Mouse (Mus musculus) cerebellum, adult 2 months (tissue): Measurements from ENCODE around the gene Nup210.

Experiments used
- CTCF ChIP-seq: fragments of 200-500 bp; IDR thresholded peaks from 2 replicates; pipeline ENCODE4 v1.5.1; 2011; ENCODE audit warnings: low read depth, mild to moderate bottlenecking, control low read depth, low read length, moderate library complexity, borderline replicate concordance; ENCODE audit not compliant: insufficient read depth
- POLR2A ChIP-seq: fragments of 200-500 bp; IDR thresholded peaks from 2 replicates; pipeline ENCODE4 v1.6.1; 2011; ENCODE audit warnings: low read length, control low read depth, borderline replicate concordance; ENCODE audit not compliant: insufficient read depth

DNA sequence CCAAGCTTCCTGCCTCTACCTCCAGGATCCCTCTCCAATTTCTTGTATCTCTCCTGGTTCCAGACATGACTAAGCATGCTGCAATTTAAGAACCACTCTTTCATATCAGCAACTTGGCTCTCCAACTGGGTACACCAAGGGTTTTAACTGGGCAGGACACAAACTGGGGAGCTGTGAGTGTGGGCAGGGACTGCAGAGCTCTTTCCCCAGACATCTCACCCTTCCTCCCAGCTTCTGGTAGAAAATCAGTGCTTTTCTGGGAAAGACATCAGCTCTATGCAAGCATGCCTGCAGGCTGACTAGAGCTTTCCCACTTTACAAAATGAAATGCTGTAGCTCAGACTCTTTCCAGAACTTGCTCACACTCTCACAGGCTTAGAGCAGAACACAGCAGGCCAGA, 60.3 kb downstream of the Nup210 start:
- TF ChIP-seq CTCF = no peak
- TF ChIP-seq POLR2A = no peak
